Mouse (Mus musculus) heart, adult 18-20 months (tissue): Measurements from ENCODE around the gene Ptpre. TPM values are rescaled to one million over a fixed set of nuclear protein-coding genes. Genes with fewer than 3 reads are reported as not detected.
"Not testable (repeated sequence)": the region's sequence is repeated elsewhere in the genome, so short reads cannot be mapped to it uniquely, and the experiment has no call there.

Experiments used
- DNase-seq, 2 experiments: peaks; one replicate each; pipeline ENCODE4 v3.0.0; 2021 to 2022; ENCODE audit warnings: mixed read lengths in 1 of 2
- total RNA-seq, 2 experiments: library from RNA; stranded (reverse); gene quantifications; 2 replicates each; pipeline ENCODE4 v1.2.3; 2021

The Ptpre gene
- total RNA-seq, 2 experiments from 2014 or later, result 2.2 to 2.9 TPM

GRCm38 (mm10) chr7:135534548-135535189 is 2.6 kb upstream of the Ptpre start:
- DNase-seq, result no peak

- DNase-seq, result no peak
Observed at GRCm38 (mm10) chr7:135535908-135536307, 1.4 kb upstream of the Ptpre start.

GRCm38 (mm10) chr7:135537948-135538741 is 864 bp downstream of the Ptpre start:
- DNase-seq, result peak; percentile 30 to 55

GRCm38 (mm10) chr7:135539429-135539828 is 2.1 kb downstream of the Ptpre start:
- DNase-seq, result peak in 1 of 2 experiments; percentile 7

GRCm38 (mm10) chr7:135542235-135542634 is 5.0 kb downstream of the Ptpre start:
- DNase-seq, result no peak

- DNase-seq, result no peak
Observed at GRCm38 (mm10) chr7:135543033-135543432, 5.8 kb downstream of the Ptpre start.

GRCm38 (mm10) chr7:135544321-135544720 is 7.0 kb downstream of the Ptpre start:
- DNase-seq, result no peak

GRCm38 (mm10) chr7:135545957-135546356 is 8.7 kb downstream of the Ptpre start:
- DNase-seq, result no peak

- DNase-seq, result no peak
Observed at GRCm38 (mm10) chr7:135546530-135546929, 9.2 kb downstream of the Ptpre start.

- no peak for DNase-seq
Observed at GRCm38 (mm10) chr7:135548434-135548833, 11.2 kb downstream of the Ptpre start.

GRCm38 (mm10) chr7:135551547-135551946 is 14.3 kb downstream of the Ptpre start:
- DNase-seq, result peak; percentile 51 to 71

- DNase-seq, result no peak
Observed at GRCm38 (mm10) chr7:135553550-135553949, 16.3 kb downstream of the Ptpre start.

- no peak for DNase-seq
Observed at GRCm38 (mm10) chr7:135556663-135557402, 19.6 kb downstream of the Ptpre start.

- no peak for DNase-seq
Observed at GRCm38 (mm10) chr7:135560280-135560679, 23.0 kb downstream of the Ptpre start.

GRCm38 (mm10) chr7:135564022-135564421 is 26.7 kb downstream of the Ptpre start:
- DNase-seq, result no peak

GRCm38 (mm10) chr7:135566013-135566412 is 28.7 kb downstream of the Ptpre start:
- DNase-seq, result no peak

GRCm38 (mm10) chr7:135567582-135567981 is 30.3 kb downstream of the Ptpre start:
- no peak for DNase-seq

- DNase-seq, result no peak
Observed at GRCm38 (mm10) chr7:135568550-135568949, 31.3 kb downstream of the Ptpre start.

GRCm38 (mm10) chr7:135571392-135571791 is 34.1 kb downstream of the Ptpre start:
- peak; percentile 36 to 40 for DNase-seq

GRCm38 (mm10) chr7:135571951-135572559 is 34.8 kb downstream of the Ptpre start:
- DNase-seq, result peak; percentile 38 to 62

- DNase-seq, result not testable (repeated sequence)
Observed at GRCm38 (mm10) chr7:135575319-135576069, 38.2 kb downstream of the Ptpre start.

GRCm38 (mm10) chr7:135576329-135576728 is 39.0 kb downstream of the Ptpre start:
- no peak for DNase-seq
